Mouse (Mus musculus): ENCODE measurements around the gene Cd3eap.

- TF ChIP-seq CTCF (IDR thresholded peaks at IDR 0.05; ENCODE audit: low read depth, low read length) (no peak), POLR2A (IDR thresholded peaks at IDR 0.05; ENCODE audit: insufficient read depth, low read length) (no peak)
These were observed 14.1 kb upstream of the Cd3eap start for GRCm38 (mm10) chr7:19373367-19373766.

Measured in ES-Bruce4 (cell line).